Mouse (Mus musculus): ENCODE results near the gene Maco1. TPM values are rescaled to one million over a fixed set of nuclear protein-coding genes. Genes with fewer than 3 reads are reported as not detected.

The Maco1 gene
- polyA plus RNA-seq, 1 experiment from 2014 or later = 89.8 TPM

Other genes with a start within 250 kb of the Maco1 start
- 6.4 and 7.4 TPM in 2 replicates for gene Man1c1, start 149.1 kb downstream of the Maco1 start, polyA plus RNA-seq (2016; fragmentation: Nextera tagmentation; extraction: Ambion mirVana)
- 7.8 and 10.4 TPM in 2 replicates for gene Ldlrap1, start 85.3 kb downstream of the Maco1 start, polyA plus RNA-seq (2016; fragmentation: Nextera tagmentation; extraction: Ambion mirVana)
- 7.9 and 10.1 TPM in 2 replicates for gene Rhd, start 11.2 kb upstream of the Maco1 start, polyA plus RNA-seq (2016; fragmentation: Nextera tagmentation; extraction: Ambion mirVana)
- gene Tmem50a, start 61.7 kb upstream of the Maco1 start, polyA plus RNA-seq (2016; fragmentation: Nextera tagmentation; extraction: Ambion mirVana) = 163 and 169 TPM in 2 replicates
- 536 and 591 TPM in 2 replicates for gene Rsrp1, start 70.2 kb upstream of the Maco1 start, polyA plus RNA-seq (2016; fragmentation: Nextera tagmentation; extraction: Ambion mirVana)
- 77.2 and 80.7 TPM in 2 replicates for gene Syf2, start 77.6 kb upstream of the Maco1 start, polyA plus RNA-seq (2016; fragmentation: Nextera tagmentation; extraction: Ambion mirVana)